Mouse (Mus musculus) right cerebral cortex, postnatal 14 days (tissue): Measurements from ENCODE around the gene Gm43517.

Experiments
- DNase-seq: peaks from one replicate; pipeline ENCODE4 v3.0.0; 2022

Gm43517 gene

GRCm38 (mm10) chr12:49384876-49385630, at the start of gene Gm43517:
TSS of gene Gm43517 (plus strand) at chr12:49385174.
- peak; percentile 71 for DNase-seq

- no peak for DNase-seq
Measured at GRCm38 (mm10) chr12:49349697-49350096, 35.3 kb upstream of the Gm43517 start.

- DNase-seq: no peak
Measured at GRCm38 (mm10) chr12:49368931-49369330, 16.0 kb upstream of the Gm43517 start.

- no peak for DNase-seq
Measured at GRCm38 (mm10) chr12:49372170-49372569, 12.8 kb upstream of the Gm43517 start.

GRCm38 (mm10) chr12:49373176-49373575, 11.8 kb upstream of the Gm43517 start:
- no peak for DNase-seq

- DNase-seq: peak; percentile 23
Measured at GRCm38 (mm10) chr12:49373821-49374605, 11.0 kb upstream of the Gm43517 start.

- DNase-seq: peak; percentile 23
Measured at GRCm38 (mm10) chr12:49374606-49374995, 10.4 kb upstream of the Gm43517 start.

GRCm38 (mm10) chr12:49375427-49376317, 9.3 kb upstream of the Gm43517 start:
- DNase-seq: peak; percentile 16

GRCm38 (mm10) chr12:49376318-49376992, 8.5 kb upstream of the Gm43517 start:
- peak; percentile 27 for DNase-seq

GRCm38 (mm10) chr12:49377281-49377970, 7.5 kb upstream of the Gm43517 start:
- peak; percentile 63 for DNase-seq

GRCm38 (mm10) chr12:49378920-49379319, 6.1 kb upstream of the Gm43517 start:
- no peak for DNase-seq

- DNase-seq: peak; percentile 39
Measured at GRCm38 (mm10) chr12:49379446-49379845, 5.5 kb upstream of the Gm43517 start.

GRCm38 (mm10) chr12:49380442-49380841, 4.5 kb upstream of the Gm43517 start:
- DNase-seq: no peak

GRCm38 (mm10) chr12:49381031-49381525, 3.9 kb upstream of the Gm43517 start:
- DNase-seq: no peak

GRCm38 (mm10) chr12:49381721-49382365, 3.1 kb upstream of the Gm43517 start:
- peak; percentile 58 for DNase-seq

- peak; percentile 62 for DNase-seq
Measured at GRCm38 (mm10) chr12:49382565-49383520, 2.1 kb upstream of the Gm43517 start, which contains the start of gene Foxg1. TSS of gene Foxg1 (plus strand) at chr12:49382660.

GRCm38 (mm10) chr12:49383521-49384133, 1.3 kb upstream of the Gm43517 start:
- peak; percentile 84 for DNase-seq

GRCm38 (mm10) chr12:49384295-49384875, 589 bp upstream of the Gm43517 start:
- DNase-seq: peak; percentile 55

GRCm38 (mm10) chr12:49385631-49385990, 637 bp downstream of the Gm43517 start:
- DNase-seq: no peak
